Mouse (Mus musculus) C2C12 (cell line): ENCODE measurements around the gene Gm10160.

Experiments
- CEBPB ChIP-seq: IDR thresholded peaks from one replicate; pipeline ENCODE4 v1.6.1; 2011; ENCODE audit warnings: low read depth, mild to moderate bottlenecking, control low read depth, moderate library complexity
- CTCF ChIP-seq: IDR thresholded peaks from one replicate; pipeline ENCODE4 v1.5.1; 2011; ENCODE audit not compliant: control insufficient read depth, insufficient read depth, insufficient read length
- FOSL1 ChIP-seq: IDR thresholded peaks from one replicate; pipeline ENCODE4 v1.8.0; 2011; ENCODE audit warnings: mild to moderate bottlenecking, low read length; ENCODE audit not compliant: poor library complexity, insufficient read depth, severe bottlenecking
- MAX ChIP-seq: IDR thresholded peaks from one replicate; pipeline ENCODE4 v1.6.1; 2011; ENCODE audit warnings: mild to moderate bottlenecking, control low read depth
- MYOD1 ChIP-seq: IDR thresholded peaks from one replicate; pipeline ENCODE4 v1.6.1; 2011; ENCODE audit warnings: low read depth; ENCODE audit not compliant: control insufficient read depth, insufficient read length
- USF1 ChIP-seq: IDR thresholded peaks from one replicate; pipeline ENCODE4 v1.6.1; 2011; ENCODE audit warnings: low read depth, mild to moderate bottlenecking, control low read depth, moderate library complexity

DNA sequence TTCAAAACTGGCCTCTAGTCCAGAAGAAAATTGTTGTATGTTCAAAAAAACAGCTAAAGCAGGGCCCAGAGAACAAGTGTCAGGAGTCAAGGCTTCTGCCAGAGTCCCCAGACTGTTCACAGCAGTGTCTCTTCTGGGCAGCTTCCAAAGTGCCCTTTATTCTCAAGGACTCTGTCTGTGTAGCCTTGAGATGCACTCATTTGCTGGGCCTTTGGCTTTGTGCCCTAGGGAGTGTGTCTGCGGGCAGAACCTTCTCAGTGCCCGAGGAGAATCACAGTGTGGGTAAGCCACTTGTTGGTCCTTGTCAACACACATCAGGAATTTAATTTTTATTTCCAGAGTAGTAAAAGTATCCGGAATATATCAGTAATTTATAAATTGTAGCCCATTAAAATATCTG lies 26.0 kb upstream of the Gm10160 start:
- TF ChIP-seq FOSL1, result no peak
- TF ChIP-seq CTCF, result no peak
- no peak for TF ChIP-seq MAX
- no peak for TF ChIP-seq USF1
- TF ChIP-seq CEBPB, result no peak
- TF ChIP-seq MYOD1, result no peak
